Mouse (Mus musculus): ENCODE results near the gene Tshz2. TPM values are rescaled to one million over a fixed set of nuclear protein-coding genes. Genes with fewer than 3 reads are reported as not detected.

Tshz2 gene
- polyA plus RNA-seq, 2 experiments, result 0.43 to 1.5 TPM

DNA sequence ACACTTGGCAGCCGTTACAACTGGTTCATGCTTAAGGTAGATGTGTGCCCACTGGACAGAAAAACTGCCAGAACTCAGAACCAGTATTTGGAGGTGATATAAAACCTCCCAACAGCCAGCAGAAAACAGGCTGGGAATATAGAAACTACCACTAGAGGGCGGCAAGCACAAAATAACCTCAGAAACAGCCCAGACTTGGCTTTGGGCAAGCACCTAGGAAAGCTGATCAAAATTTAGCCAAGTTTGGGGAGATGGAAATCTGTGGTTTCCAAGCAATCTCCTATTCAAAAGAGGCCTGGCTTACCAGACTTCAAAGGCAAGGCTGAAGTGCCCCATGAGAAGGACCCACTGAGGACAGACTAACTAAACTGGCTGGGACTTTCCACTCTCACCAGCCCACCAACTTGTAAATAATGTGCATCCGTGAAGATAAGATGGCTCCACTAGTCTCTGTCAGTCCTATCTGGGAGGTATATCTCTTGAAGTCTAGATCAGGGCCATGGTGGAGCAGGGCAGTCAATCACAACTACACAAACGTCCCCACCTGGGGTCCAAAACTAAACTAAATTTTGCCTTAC, 484.0 kb downstream of the Tshz2 start:
- no peaks in the 10 kb centered on the region for H3K27me3 ChIP-seq (ENCODE audit: control insufficient read depth, insufficient read depth, low read length)
- peak in 1 of 3 experiments; percentile 52 for DNase-seq (ENCODE audit: low read depth in 3 of 3, low spot score in 3 of 3)
- TF ChIP-seq EP300 (IDR thresholded peaks at IDR 0.05; ENCODE audit: low read depth) (no peak), CTCF (IDR thresholded peaks at IDR 0.05; ENCODE audit: low read depth) (peak; percentile 84)
- no peak overlapping the region for H3K9ac ChIP-seq (replicated peaks)
- H3K4me3 ChIP-seq (ENCODE audit: insufficient read depth in 1 of 2, low read depth in 2 of 2, low read length in 2 of 2), result no peak overlapping the region
- H3K4me2 ChIP-seq (ENCODE audit: low read depth), result no peak overlapping the region
- no peak overlapping the region for H3K27ac ChIP-seq
- ATAC-seq (ENCODE audit: insufficient read depth), result peak; percentile 33; the same call in 1 of the 2 replicates
- peaks cover 0 to 8% of the 10 kb centered on the region in 2 experiments; a peak in 2 of 4 replicates for H3K4me1 ChIP-seq (replicated peaks; ENCODE audit: control insufficient read depth in 2 of 2, insufficient read depth in 2 of 2, low read length in 1 of 2)
- H3K36me3 ChIP-seq (replicated peaks; ENCODE audit: control insufficient read depth, insufficient read depth, low read depth), result peaks cover 76% of the 10 kb centered on the region
- H3K9me3 ChIP-seq (ENCODE audit: control insufficient read depth, low read length), result no peaks in the 10 kb centered on the region
- 13% methylated on average over 4 of the region's 4 CpGs for WGBS (ENCODE audit: insufficient replicate concordance)

DNA sequence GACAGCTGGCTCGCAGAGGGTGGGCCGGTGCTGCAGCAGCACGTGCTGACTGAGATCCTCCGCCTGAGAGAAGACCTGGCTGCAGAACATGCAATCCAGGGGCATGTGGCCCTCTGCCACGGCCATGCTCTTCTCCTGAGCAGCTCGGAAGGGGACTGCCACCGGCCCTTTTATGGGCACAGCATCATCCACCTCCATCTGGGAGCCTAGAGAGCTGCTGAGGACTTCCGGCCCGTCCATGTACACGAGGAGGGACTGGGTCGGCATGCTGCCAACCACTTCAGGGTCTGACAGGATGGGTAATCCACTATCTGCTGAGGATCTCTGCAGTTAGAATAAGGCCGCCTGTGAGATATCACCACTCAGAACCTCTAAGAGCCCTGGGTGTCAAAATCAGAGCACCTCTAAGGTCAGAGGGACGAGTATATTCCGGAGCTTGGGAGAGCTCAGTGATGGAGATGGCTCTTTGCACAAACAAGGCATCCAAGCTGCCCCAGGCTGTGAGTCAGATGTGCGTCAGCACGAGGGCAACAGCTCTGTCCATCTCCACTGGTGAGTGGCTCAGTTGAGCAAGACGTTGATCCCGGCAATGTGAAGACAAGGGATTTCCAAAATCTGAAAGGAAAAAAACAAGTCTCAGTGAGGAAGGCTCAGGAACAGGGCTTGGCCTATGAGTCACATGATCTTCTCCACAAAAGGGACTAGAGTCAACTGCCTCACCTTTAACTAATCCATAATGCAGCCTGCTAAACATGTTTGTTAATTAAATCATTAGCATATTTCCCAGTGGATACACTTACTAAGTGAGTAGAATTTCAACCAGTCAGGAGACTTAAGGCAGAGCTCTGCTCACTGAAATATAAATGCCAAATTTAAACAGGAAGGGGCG, 487.6 kb downstream of the Tshz2 start:
- Histone ChIP-seq H3K4me2 (ENCODE audit: low read depth) (no peak overlapping the region), H3K9ac (replicated peaks) (no peak overlapping the region), H3K36me3 (replicated peaks; ENCODE audit: control insufficient read depth, insufficient read depth, low read depth) (peaks cover 43% of the 10 kb centered on the region), H3K9me3 (ENCODE audit: control insufficient read depth, low read length) (no peaks in the 10 kb centered on the region), H3K27me3 (ENCODE audit: control insufficient read depth, insufficient read depth, low read length) (no peaks in the 10 kb centered on the region), H3K27ac (no peak overlapping the region), H3K4me3 (ENCODE audit: insufficient read depth in 1 of 2, low read depth in 2 of 2, low read length in 2 of 2) (no peak overlapping the region), H3K4me1 (replicated peaks; ENCODE audit: control insufficient read depth in 2 of 2, insufficient read depth in 2 of 2, low read length in 1 of 2) (peaks cover 0 to 10% of the 10 kb centered on the region in 2 experiments; a peak in 2 of 4 replicates)
- no peak for DNase-seq (ENCODE audit: low read depth in 3 of 3, low spot score in 3 of 3)
- TF ChIP-seq CTCF (IDR thresholded peaks at IDR 0.05; ENCODE audit: low read depth) (no peak), EP300 (IDR thresholded peaks at IDR 0.05; ENCODE audit: low read depth) (no peak)
- ATAC-seq (ENCODE audit: insufficient read depth), result no peak
- WGBS (ENCODE audit: insufficient replicate concordance), result 86% methylated on average over 19 of the region's 19 CpGs

Other genes starting within 250 kb of the Tshz2 start
- not detected in 2 replicates for gene Gm11011, start 45.3 kb upstream of the Tshz2 start, polyA plus RNA-seq (2012; rRNA removed)
- not detected in 2 replicates for gene Gm11011, start 45.3 kb upstream of the Tshz2 start, polyA plus RNA-seq (2014; fragmentation: Nextera tagmentation; extraction: Ambion mirVana)

All from liver, embryonic 14.5 days (tissue).